Mouse (Mus musculus) hindbrain, embryonic 16.5 days (tissue): Measurements from ENCODE around the gene Vps33b. TPM values are rescaled to one million over a fixed set of nuclear protein-coding genes. Genes with fewer than 3 reads are reported as not detected.

Source experiments
- ATAC-seq: fragments of 200-750 bp; cut with Nextera tagmentation; 2 replicates; pipeline ENCODE4 v1.8.0; 2017; ENCODE audit warnings: moderate TSS enrichment, moderate library complexity
- H3K27ac ChIP-seq: fragments of 300-500 bp; sonication (generic); 2 replicates; pipeline ENCODE4 v1.5.1; 2014; ENCODE audit warnings: low read depth, mild to moderate bottlenecking, control low read depth, low read length, moderate library complexity
- H3K27me3 ChIP-seq: fragments of 300-500 bp; sonication (generic); replicated peaks from 2 replicates; pipeline ENCODE4 v1.6.1; 2014; ENCODE audit warnings: low read length; ENCODE audit not compliant: control insufficient read depth, insufficient read depth
- H3K36me3 ChIP-seq: fragments of 300-500 bp; sonication (generic); 2 replicates; pipeline ENCODE4 v1.6.1; 2014; ENCODE audit warnings: mild to moderate bottlenecking, low read length, moderate library complexity, mixed read lengths; ENCODE audit not compliant: control insufficient read depth, insufficient read depth
- H3K4me1 ChIP-seq: fragments of 300-500 bp; sonication (generic); 2 replicates; pipeline ENCODE4 v1.6.1; 2014; ENCODE audit warnings: low read depth, low read length; ENCODE audit not compliant: control insufficient read depth, insufficient read depth
- H3K4me2 ChIP-seq: fragments of 300-500 bp; sonication (generic); 2 replicates; pipeline ENCODE4 v1.6.1; 2014; ENCODE audit warnings: mild to moderate bottlenecking, low read length, control low read depth, moderate library complexity
- H3K4me3 ChIP-seq: fragments of 300-500 bp; sonication (generic); 2 replicates; pipeline ENCODE4 v1.5.1; 2014; ENCODE audit warnings: mild to moderate bottlenecking, low read length, control low read depth, moderate library complexity
- H3K9ac ChIP-seq: fragments of 300-500 bp; sonication (generic); 2 replicates; pipeline ENCODE4 v1.6.1; 2014; ENCODE audit warnings: low read depth, mild to moderate bottlenecking, control low read depth, low read length, moderate library complexity
- H3K9me3 ChIP-seq: fragments of 300-500 bp; sonication (generic); 2 replicates; pipeline ENCODE4 v1.6.1; 2014; ENCODE audit warnings: mild to moderate bottlenecking, low read length, moderate library complexity; ENCODE audit not compliant: control insufficient read depth
- WGBS: fragments of 180-500 bp; shearing (Covaris S2); extraction: QIAGEN DNeasy Blood & Tissue Kit; methylation state at CpG from one replicate; pipeline ENCODE4 v1.1.7; 2014; 5-methylcytosine and 5-hydroxymethylcytosine counted together
- polyA plus RNA-seq: library from polyadenylated mRNA; unstranded; fragments of >200 nt; fragmentation: Nextera tagmentation; extraction: Ambion mirVana; gene quantifications from 2 replicates; pipeline ENCODE4 v1.2.1, GENCODE M21; 2015

Gene Vps33b
- polyA plus RNA-seq, 1 experiment from 2014 or later: 23.7 TPM

GRCm38 (mm10) chr7:80336932-80337331 is 67.5 kb downstream of the Vps33b start:
- Histone ChIP-seq H3K27ac (no peak overlapping the region), H3K9ac (no peak overlapping the region), H3K4me2 (no peak overlapping the region), H3K36me3 (peaks cover 36% of the 10 kb centered on the region), H3K27me3 (no peaks in the 10 kb centered on the region), H3K4me3 (no peak overlapping the region), H3K9me3 (no peaks in the 10 kb centered on the region), H3K4me1 (peaks cover 28% of the 10 kb centered on the region)
- WGBS: 91% methylated on average over 3 of the region's 3 CpGs
- ATAC-seq: no peak

- Histone ChIP-seq H3K4me1 (peaks cover 34% of the 10 kb centered on the region), H3K4me2 (peak overlapping the region; percentile 87), H3K36me3 (peaks cover 15% of the 10 kb centered on the region), H3K9ac (peak overlapping the region; percentile 80), H3K27me3 (no peaks in the 10 kb centered on the region), H3K9me3 (no peaks in the 10 kb centered on the region), H3K27ac (peak overlapping the region; percentile 78), H3K4me3 (peak overlapping the region; percentile 71)
- no peak for ATAC-seq
- 5% methylated on average over 17 of the region's 17 CpGs for WGBS
Measured at GRCm38 (mm10) chr7:80339371-80339770, 69.9 kb downstream of the Vps33b start.

- WGBS: under 1% methylated on average over 41 of the region's 45 CpGs
- Histone ChIP-seq H3K4me3 (peak overlapping the region; percentile 71), H3K9me3 (no peaks in the 10 kb centered on the region), H3K4me1 (peaks cover 34% of the 10 kb centered on the region), H3K36me3 (peaks cover 12% of the 10 kb centered on the region), H3K27me3 (no peaks in the 10 kb centered on the region), H3K4me2 (peak overlapping the region; percentile 87), H3K9ac (peak overlapping the region; percentile 80), H3K27ac (peak overlapping the region; percentile 93)
- peak; percentile 98 for ATAC-seq
Measured at GRCm38 (mm10) chr7:80339793-80340628, 70.6 kb downstream of the Vps33b start.

- Histone ChIP-seq H3K4me3 (peak within 1 kb of the TSS; percentile 71), H3K9ac (peak within 1 kb of the TSS; percentile 80), H3K27me3 (no peaks in the 10 kb centered on the region), H3K27ac (peak within 1 kb of the TSS; percentile 93), H3K9me3 (no peaks in the 10 kb centered on the region; the same call in 1 of the 2 replicates), H3K4me1 (peaks cover 34% of the 10 kb centered on the region), H3K36me3 (peaks cover 8% of the 10 kb centered on the region), H3K4me2 (peak within 1 kb of the TSS; percentile 87)
- ATAC-seq: peak; percentile 12; the same call in 1 of the 2 replicates
- 3% methylated on average over 11 of the region's 11 CpGs for WGBS
Measured at GRCm38 (mm10) chr7:80340793-80341192, 71.3 kb downstream of the Vps33b start, which contains the start of gene Unc45a. Unc45a (minus strand) TSS chr7:80341005.

Other genes with a start within 250 kb of the Vps33b start
- gene Zfp710, start 244.8 kb upstream of the Vps33b start, polyA plus RNA-seq: 13.6 and 14.9 TPM in 2 replicates
- gene Idh2, start 154.3 kb upstream of the Vps33b start, polyA plus RNA-seq: 215 and 225 TPM in 2 replicates
- gene Sema4b, start 82.8 kb upstream of the Vps33b start, polyA plus RNA-seq: 21.1 and 24.3 TPM in 2 replicates
- gene Cib1, start 36.8 kb upstream of the Vps33b start, polyA plus RNA-seq: 42.4 and 42.6 TPM in 2 replicates
- 4.5 and 4.9 TPM in 2 replicates for gene Gdpgp1, start 36.8 kb upstream of the Vps33b start, polyA plus RNA-seq
- 3.3 TPM in 2 replicates for gene Ttll13, start 23.3 kb upstream of the Vps33b start, polyA plus RNA-seq
- 71.6 and 75.9 TPM in 2 replicates for gene Ngrn, start 8.4 kb upstream of the Vps33b start, polyA plus RNA-seq
- 34.9 and 41.2 TPM in 2 replicates for gene Prc1, start 24.8 kb downstream of the Vps33b start, polyA plus RNA-seq
- 9.9 and 11.5 TPM in 2 replicates for gene Rccd1, start 54.8 kb downstream of the Vps33b start, polyA plus RNA-seq
- 57.0 and 65.7 TPM in 2 replicates for gene Unc45a, start 71.4 kb downstream of the Vps33b start, polyA plus RNA-seq
- 21.3 and 26.7 TPM in 2 replicates for gene Hddc3, start 73.5 kb downstream of the Vps33b start, polyA plus RNA-seq
- 20.7 and 24.4 TPM in 2 replicates for gene Man2a2, start 101.7 kb downstream of the Vps33b start, polyA plus RNA-seq
- gene Fes, start 118.3 kb downstream of the Vps33b start, polyA plus RNA-seq: 3.8 and 4.9 TPM in 2 replicates
- 3.9 and 4.5 TPM in 2 replicates for gene Furin, start 135.8 kb downstream of the Vps33b start, polyA plus RNA-seq